Mouse (Mus musculus): Measurements from ENCODE around the gene Iscu.

DNA sequence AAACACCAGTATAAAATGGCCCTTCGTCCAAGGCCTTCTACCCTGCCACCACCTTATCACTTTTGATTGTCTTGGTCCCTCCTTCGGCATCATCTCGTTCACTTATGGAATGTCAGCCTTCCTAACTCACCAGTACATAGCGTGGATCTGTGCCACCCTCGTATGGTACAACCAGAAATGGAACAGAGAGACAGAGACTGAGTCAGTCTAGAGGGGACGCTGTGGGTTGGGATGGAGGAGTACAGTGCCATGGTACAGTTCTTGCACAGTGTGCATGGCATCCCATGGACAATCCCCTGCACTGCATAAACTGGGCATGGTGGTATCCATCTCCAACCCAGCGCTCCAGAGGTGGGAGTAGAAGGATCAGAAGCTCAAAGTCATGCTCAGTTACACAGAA is 43.9 kb upstream of the Iscu start:
- TF ChIP-seq CTCF (IDR thresholded peaks at IDR 0.05; ENCODE audit: low read depth) = no peak
- no peak for TF ChIP-seq EP300 (optimal IDR thresholded peaks at IDR 0.05)

Data from stomach, postnatal 0 days (tissue).